Mouse (Mus musculus) liver, embryonic 16.5 days (tissue): ENCODE results near the gene Plk3. TPM values are rescaled to one million over a fixed set of nuclear protein-coding genes. Genes with fewer than 3 reads are reported as not detected.
A peak's percentile ranks its signal among the peaks of the same experiment; 100 is the strongest.

Experiments used
- ATAC-seq: fragments of 200-750 bp; cut with Nextera tagmentation; 2 replicates; pipeline ENCODE4 v1.8.0; 2017; ENCODE audit warnings: low read depth, mild to moderate bottlenecking, moderate number of reproducible peaks, moderate library complexity
- H3K27ac ChIP-seq: fragments of 300-500 bp; sonication (generic); 2 replicates; pipeline ENCODE4 v1.5.1; 2014; ENCODE audit warnings: mild to moderate bottlenecking, low read length
- H3K27me3 ChIP-seq: fragments of 300-500 bp; sonication (generic); 2 replicates; pipeline ENCODE4 v1.6.1; 2014; ENCODE audit warnings: low read depth, low read length, mixed read lengths; ENCODE audit not compliant: control insufficient read depth, insufficient read depth
- H3K36me3 ChIP-seq: fragments of 300-500 bp; sonication (generic); 2 replicates; pipeline ENCODE4 v1.6.1; 2014; ENCODE audit warnings: mild to moderate bottlenecking; ENCODE audit not compliant: control insufficient read depth, insufficient read depth
- H3K4me1 ChIP-seq: fragments of 300-500 bp; sonication (generic); 2 replicates; pipeline ENCODE4 v1.6.1; 2014; ENCODE audit warnings: low read depth, low read length, mixed read lengths; ENCODE audit not compliant: control insufficient read depth
- H3K4me2 ChIP-seq: fragments of 300-500 bp; sonication (generic); 2 replicates; pipeline ENCODE4 v1.6.1; 2014; ENCODE audit warnings: low read depth, low read length, mixed read lengths
- H3K4me3 ChIP-seq: fragments of 300-500 bp; sonication (generic); 2 replicates; pipeline ENCODE4 v1.5.1; 2014; ENCODE audit warnings: low read depth, mild to moderate bottlenecking, low read length
- H3K9ac ChIP-seq: fragments of 300-500 bp; sonication (generic); 2 replicates; pipeline ENCODE4 v1.6.1; 2014; ENCODE audit warnings: low read depth, low read length
- H3K9me3 ChIP-seq: fragments of 300-500 bp; sonication (generic); replicated peaks from 2 replicates; pipeline ENCODE4 v1.6.1; 2016; ENCODE audit warnings: low read length; ENCODE audit not compliant: control insufficient read depth
- WGBS: fragments of 180-500 bp; shearing (Covaris S2); extraction: QIAGEN DNeasy Blood & Tissue Kit; methylation state at CpG from one replicate; pipeline ENCODE4 v1.1.7; 2014; ENCODE audit not compliant: insufficient replicate concordance; 5-methylcytosine and 5-hydroxymethylcytosine counted together
- polyA plus RNA-seq: library from polyadenylated mRNA; unstranded; fragments of >200 nt; fragmentation: Nextera tagmentation; extraction: Ambion mirVana; gene quantifications from 2 replicates; pipeline ENCODE4 v1.2.1, GENCODE M21; 2015

Gene Plk3
- polyA plus RNA-seq, 1 experiment from 2014 or later = 2.2 TPM

GRCm38 (mm10) chr4:117131890-117132793, 1.6 kb downstream of the Plk3 start:
- no peaks in the 10 kb centered on the region for H3K9me3 ChIP-seq
- H3K27ac ChIP-seq = no peak overlapping the region
- peak overlapping the region; percentile 79 for H3K4me3 ChIP-seq
- H3K4me2 ChIP-seq = peak overlapping the region; percentile 97; the same call in 1 of the 2 replicates
- H3K4me1 ChIP-seq = peaks cover 33% of the 10 kb centered on the region
- H3K36me3 ChIP-seq = no peaks in the 10 kb centered on the region
- WGBS = 49% methylated on average over 7 of the region's 7 CpGs
- H3K9ac ChIP-seq = peak overlapping the region; percentile 18; the same call in 1 of the 2 replicates
- no peak for ATAC-seq
- peaks cover 21% of the 10 kb centered on the region for H3K27me3 ChIP-seq

GRCm38 (mm10) chr4:117131198-117131597, 2.6 kb downstream of the Plk3 start:
- Histone ChIP-seq H3K4me3 (no peak overlapping the region), H3K36me3 (no peaks in the 10 kb centered on the region), H3K4me2 (no peak overlapping the region), H3K9ac (no peak overlapping the region), H3K4me1 (peaks cover 27% of the 10 kb centered on the region), H3K27ac (no peak overlapping the region), H3K9me3 (no peaks in the 10 kb centered on the region), H3K27me3 (peaks cover 21% of the 10 kb centered on the region)
- 71% methylated on average over 6 of the region's 6 CpGs for WGBS
- ATAC-seq = no peak

- 82% methylated on average over 6 of the region's 6 CpGs for WGBS
- H3K27ac ChIP-seq = no peak overlapping the region
- no peaks in the 10 kb centered on the region for H3K9me3 ChIP-seq
- no peak overlapping the region for H3K9ac ChIP-seq
- no peak overlapping the region for H3K4me2 ChIP-seq
- ATAC-seq = no peak
- H3K4me1 ChIP-seq = peaks cover 26% of the 10 kb centered on the region
- H3K4me3 ChIP-seq = no peak overlapping the region
- H3K36me3 ChIP-seq = no peaks in the 10 kb centered on the region
- peaks cover 21% of the 10 kb centered on the region for H3K27me3 ChIP-seq
Measured at GRCm38 (mm10) chr4:117130790-117131189, 3.0 kb downstream of the Plk3 start.

GRCm38 (mm10) chr4:117127991-117128686, 5.6 kb downstream of the Plk3 start:
- no peak overlapping the region for H3K4me2 ChIP-seq
- ATAC-seq = no peak
- no peaks in the 10 kb centered on the region for H3K36me3 ChIP-seq
- peaks cover 15% of the 10 kb centered on the region for H3K27me3 ChIP-seq
- no peaks in the 10 kb centered on the region for H3K9me3 ChIP-seq
- peaks cover 28% of the 10 kb centered on the region for H3K4me1 ChIP-seq
- WGBS = 80% methylated on average over 33 of the region's 33 CpGs
- H3K9ac ChIP-seq = no peak overlapping the region
- no peak overlapping the region for H3K4me3 ChIP-seq
- no peak overlapping the region for H3K27ac ChIP-seq

GRCm38 (mm10) chr4:117126675-117127290, 7.0 kb downstream of the Plk3 start, which contains the start of gene Tctex1d4:
TSS of gene Tctex1d4 (plus strand) at chr4:117126794.
- no peak within 1 kb of the TSS for H3K4me2 ChIP-seq
- peak within 1 kb of the TSS; percentile 39 for H3K27ac ChIP-seq
- H3K27me3 ChIP-seq = peaks cover 4% of the 10 kb centered on the region; the same call in 1 of the 2 replicates
- peaks cover 20% of the 10 kb centered on the region for H3K4me1 ChIP-seq
- H3K9me3 ChIP-seq = no peaks in the 10 kb centered on the region
- H3K4me3 ChIP-seq = no peak within 1 kb of the TSS
- ATAC-seq = no peak
- WGBS = 62% methylated on average over 9 of the region's 9 CpGs
- no peaks in the 10 kb centered on the region for H3K36me3 ChIP-seq
- peak within 1 kb of the TSS; percentile 20; the same call in 1 of the 2 replicates for H3K9ac ChIP-seq

- H3K9me3 ChIP-seq = no peaks in the 10 kb centered on the region
- H3K27ac ChIP-seq = peak overlapping the region; percentile 39
- H3K9ac ChIP-seq = peak overlapping the region; percentile 20; the same call in 1 of the 2 replicates
- H3K36me3 ChIP-seq = no peaks in the 10 kb centered on the region
- peaks cover 25% of the 10 kb centered on the region for H3K4me1 ChIP-seq
- 32% methylated on average over 15 of the region's 15 CpGs for WGBS
- no peak overlapping the region for H3K4me3 ChIP-seq
- ATAC-seq = peak; percentile 53
- H3K4me2 ChIP-seq = no peak overlapping the region
- H3K27me3 ChIP-seq = no peaks in the 10 kb centered on the region
Measured at GRCm38 (mm10) chr4:117125910-117126674, 7.7 kb downstream of the Plk3 start.

GRCm38 (mm10) chr4:117125348-117125909, 8.3 kb downstream of the Plk3 start, which contains the start of gene Btbd19:
TSS of gene Btbd19 (minus strand) at chr4:117125725.
- H3K36me3 ChIP-seq = no peaks in the 10 kb centered on the region
- WGBS = 35% methylated on average over 8 of the region's 8 CpGs
- no peaks in the 10 kb centered on the region for H3K9me3 ChIP-seq
- ATAC-seq = no peak
- no peaks in the 10 kb centered on the region for H3K27me3 ChIP-seq
- peaks cover 25% of the 10 kb centered on the region for H3K4me1 ChIP-seq
- H3K27ac ChIP-seq = peak within 1 kb of the TSS; percentile 39
- peak within 1 kb of the TSS; percentile 42 for H3K4me2 ChIP-seq
- H3K9ac ChIP-seq = peak within 1 kb of the TSS; percentile 20; the same call in 1 of the 2 replicates
- no peak within 1 kb of the TSS for H3K4me3 ChIP-seq
